Mouse (Mus musculus): Measurements from ENCODE around the gene Tmem266. TPM values are rescaled to one million over a fixed set of nuclear protein-coding genes. Genes with fewer than 3 reads are reported as not detected.

Tmem266 gene
- polyA plus RNA-seq, 1 experiment from 2014 or later: not detected

DNA sequence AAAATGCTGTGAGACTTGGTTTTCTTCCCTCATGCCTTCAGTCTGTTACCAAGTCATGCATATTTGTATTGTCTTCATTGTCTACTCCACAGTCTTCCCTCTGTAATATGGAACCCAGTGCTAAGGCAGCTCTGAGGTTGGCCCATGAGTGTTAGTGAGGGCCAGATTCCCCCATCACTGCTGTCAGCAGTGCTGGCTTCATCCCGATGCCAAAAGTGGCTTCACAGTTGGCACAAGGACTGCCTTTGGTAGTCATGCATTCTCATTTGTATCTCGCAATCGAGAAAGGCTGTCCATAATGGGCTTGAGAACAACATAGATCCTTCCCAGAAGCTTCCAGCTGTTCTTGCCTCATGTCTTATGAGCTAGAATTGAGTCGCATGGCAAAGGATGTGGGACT, 59.4 kb downstream of the Tmem266 start:
- Histone ChIP-seq H3K9ac (ENCODE audit: low read length) (no peak overlapping the region), H3K4me1 (ENCODE audit: control insufficient read depth in 2 of 2, insufficient read depth in 2 of 2, low read length in 2 of 2) (no peaks in the 10 kb centered on the region), H3K27me3 (ENCODE audit: control insufficient read depth, insufficient read depth, low read length) (no peaks in the 10 kb centered on the region), H3K4me2 (ENCODE audit: low read length) (no peak overlapping the region), H3K9me3 (ENCODE audit: control insufficient read depth, low read length) (no peaks in the 10 kb centered on the region), H3K27ac (replicated peaks in 1 of 2; ENCODE audit: control insufficient read depth in 1 of 2, insufficient read depth in 1 of 2, low read depth in 2 of 2, low read length in 2 of 2) (no peak overlapping the region), H3K36me3 (ENCODE audit: control insufficient read depth, insufficient read depth, low read length) (no peaks in the 10 kb centered on the region), H3K4me3 (ENCODE audit: control insufficient read depth in 1 of 2, insufficient read depth in 1 of 2, low read depth in 1 of 2, low read length in 2 of 2) (no peak overlapping the region)
- WGBS: 86% methylated on average over 4 of the region's 4 CpGs
- no peak for ATAC-seq (ENCODE audit: insufficient number of reproducible peaks, insufficient read depth, low FRiP score, low read depth)

DNA sequence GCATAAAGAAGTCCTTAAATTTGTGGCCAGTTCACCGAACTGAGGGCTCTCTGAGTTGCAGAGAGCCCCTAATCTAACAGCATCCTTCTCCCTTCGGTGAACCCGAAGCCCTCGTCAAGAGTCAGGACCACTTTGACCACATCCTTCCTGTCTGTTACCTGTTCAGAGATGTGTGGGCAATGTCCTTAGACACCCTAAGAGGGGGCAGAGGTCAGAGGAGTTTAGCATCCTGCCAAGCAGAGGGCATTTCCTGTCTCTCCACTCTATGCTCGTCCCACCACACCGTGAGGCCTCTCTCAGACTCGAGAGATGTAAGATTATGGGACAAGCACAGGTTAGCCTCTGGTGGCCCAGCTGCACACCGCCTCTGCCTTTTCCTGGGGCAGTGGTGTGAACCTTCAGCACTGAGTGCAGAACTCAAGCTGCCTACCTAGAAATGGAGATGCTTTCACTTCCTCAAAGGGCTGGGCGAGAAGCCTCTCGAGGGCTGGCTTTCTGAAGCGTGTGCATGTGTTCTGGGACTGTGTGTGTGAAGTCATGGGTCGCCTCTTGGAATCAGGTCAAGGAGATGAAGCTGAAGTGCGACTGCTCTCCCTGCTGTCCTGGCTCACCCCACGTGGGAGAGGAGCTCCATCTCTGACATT, 61.3 kb downstream of the Tmem266 start:
- Histone ChIP-seq H3K36me3 (ENCODE audit: control insufficient read depth, insufficient read depth, low read length) (no peaks in the 10 kb centered on the region), H3K27me3 (ENCODE audit: control insufficient read depth, insufficient read depth, low read length) (no peaks in the 10 kb centered on the region; the same call in 1 of the 2 replicates)

DNA sequence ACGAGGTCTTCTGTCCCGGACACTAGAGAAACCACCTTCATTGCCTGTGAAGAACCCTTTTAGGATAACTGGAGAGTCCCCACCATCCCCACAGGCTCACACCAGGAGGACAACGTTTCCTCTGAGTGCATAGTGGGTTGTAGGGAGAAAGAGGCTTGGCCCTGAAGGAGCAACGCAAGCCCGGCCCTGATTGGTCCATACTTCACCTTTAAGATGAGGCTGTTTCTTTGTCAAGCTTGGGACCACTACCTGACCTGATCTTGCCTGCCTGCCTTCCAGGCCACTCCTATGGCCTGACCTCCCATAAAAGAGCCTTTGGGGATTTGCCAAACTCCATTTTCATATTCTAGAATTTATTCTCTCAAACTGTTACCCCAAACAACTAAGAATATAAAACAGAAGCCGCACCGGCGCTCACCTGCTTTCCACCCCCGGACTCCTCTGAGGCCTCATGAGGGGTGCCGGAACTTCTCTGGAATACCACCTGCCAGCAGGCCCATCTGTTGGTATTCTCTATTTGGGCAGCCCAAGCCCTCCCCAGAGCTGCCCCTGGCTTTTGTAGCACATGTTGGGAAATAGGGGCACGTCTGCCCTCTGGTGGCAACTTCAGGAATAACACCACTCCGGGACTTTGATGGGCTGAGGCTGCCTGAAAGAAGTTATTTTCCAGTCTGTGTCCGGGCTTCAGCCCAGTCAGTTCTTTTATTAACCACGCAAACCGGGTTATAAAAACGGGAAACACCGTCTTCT, 65.4 kb downstream of the Tmem266 start:
- peaks cover 4% of the 10 kb centered on the region for H3K27me3 ChIP-seq (ENCODE audit: control insufficient read depth, insufficient read depth, low read length)
- H3K4me1 ChIP-seq (ENCODE audit: control insufficient read depth in 2 of 2, insufficient read depth in 2 of 2, low read length in 2 of 2): no peaks in the 10 kb centered on the region
- no peak overlapping the region for H3K4me3 ChIP-seq (ENCODE audit: control insufficient read depth in 1 of 2, insufficient read depth in 1 of 2, low read depth in 1 of 2, low read length in 2 of 2)
- no peaks in the 10 kb centered on the region for H3K36me3 ChIP-seq (ENCODE audit: control insufficient read depth, insufficient read depth, low read length)
- H3K4me2 ChIP-seq (ENCODE audit: low read length): no peak overlapping the region
- no peak overlapping the region for H3K9ac ChIP-seq (ENCODE audit: low read length)
- H3K9me3 ChIP-seq (ENCODE audit: control insufficient read depth, low read length): no peaks in the 10 kb centered on the region
- WGBS: 28% methylated on average over 17 of the region's 17 CpGs
- no peak for ATAC-seq (ENCODE audit: insufficient number of reproducible peaks, insufficient read depth, low FRiP score, low read depth)
- H3K27ac ChIP-seq (replicated peaks in 1 of 2; ENCODE audit: control insufficient read depth in 1 of 2, insufficient read depth in 1 of 2, low read depth in 2 of 2, low read length in 2 of 2): no peak overlapping the region

More for the DNA sequence above, 61.3 kb downstream of the Tmem266 start:
- no peak overlapping the region for H3K4me2 ChIP-seq (ENCODE audit: low read length)
- 71% methylated on average over 14 of the region's 14 CpGs for WGBS
- H3K27ac ChIP-seq (replicated peaks in 1 of 2; ENCODE audit: control insufficient read depth in 1 of 2, insufficient read depth in 1 of 2, low read depth in 2 of 2, low read length in 2 of 2): no peak overlapping the region
- H3K9me3 ChIP-seq (ENCODE audit: control insufficient read depth, low read length): no peaks in the 10 kb centered on the region
- H3K4me1 ChIP-seq (ENCODE audit: control insufficient read depth in 2 of 2, insufficient read depth in 2 of 2, low read length in 2 of 2): no peaks in the 10 kb centered on the region
- no peak overlapping the region for H3K4me3 ChIP-seq (ENCODE audit: control insufficient read depth in 1 of 2, insufficient read depth in 1 of 2, low read depth in 1 of 2, low read length in 2 of 2)
- no peak for ATAC-seq (ENCODE audit: insufficient number of reproducible peaks, insufficient read depth, low FRiP score, low read depth)
- no peak overlapping the region for H3K9ac ChIP-seq (ENCODE audit: low read length)

DNA sequence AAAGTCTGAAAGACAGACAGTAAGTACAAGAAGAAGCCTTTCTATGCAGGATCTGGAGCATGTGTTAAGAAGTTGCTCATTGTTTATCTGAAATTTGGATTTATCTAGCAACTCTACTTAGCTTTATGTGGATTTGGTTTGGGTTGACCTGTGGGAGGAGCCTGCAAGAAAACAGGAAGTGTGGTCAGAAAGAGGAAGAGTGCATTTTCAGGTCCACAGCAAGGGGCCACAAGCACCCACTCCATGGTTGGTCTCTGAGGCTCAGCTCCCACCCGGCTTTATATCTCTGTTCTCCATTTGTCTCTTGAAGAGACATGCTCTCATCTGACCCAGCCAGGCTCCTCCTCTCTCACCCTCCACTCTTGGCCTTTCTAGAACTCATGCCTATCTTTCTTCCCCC, 68.9 kb downstream of the Tmem266 start:
- WGBS: 33% methylated on average over 1 of the region's 1 CpGs
- Histone ChIP-seq H3K9ac (ENCODE audit: low read length) (no peak overlapping the region), H3K4me3 (ENCODE audit: control insufficient read depth in 1 of 2, insufficient read depth in 1 of 2, low read depth in 1 of 2, low read length in 2 of 2) (no peak overlapping the region), H3K27me3 (ENCODE audit: control insufficient read depth, insufficient read depth, low read length) (peaks cover 4% of the 10 kb centered on the region), H3K4me2 (ENCODE audit: low read length) (no peak overlapping the region), H3K27ac (replicated peaks in 1 of 2; ENCODE audit: control insufficient read depth in 1 of 2, insufficient read depth in 1 of 2, low read depth in 2 of 2, low read length in 2 of 2) (no peak overlapping the region), H3K36me3 (ENCODE audit: control insufficient read depth, insufficient read depth, low read length) (no peaks in the 10 kb centered on the region), H3K9me3 (ENCODE audit: control insufficient read depth, low read length) (no peaks in the 10 kb centered on the region), H3K4me1 (ENCODE audit: control insufficient read depth in 2 of 2, insufficient read depth in 2 of 2, low read length in 2 of 2) (no peaks in the 10 kb centered on the region)
- no peak for ATAC-seq (ENCODE audit: insufficient number of reproducible peaks, insufficient read depth, low FRiP score, low read depth)

- no peak overlapping the region for H3K27ac ChIP-seq (replicated peaks in 1 of 2; ENCODE audit: control insufficient read depth in 1 of 2, insufficient read depth in 1 of 2, low read depth in 2 of 2, low read length in 2 of 2)
- H3K4me3 ChIP-seq (ENCODE audit: control insufficient read depth in 1 of 2, insufficient read depth in 1 of 2, low read depth in 1 of 2, low read length in 2 of 2): no peak overlapping the region
- H3K9me3 ChIP-seq (ENCODE audit: control insufficient read depth, low read length): no peaks in the 10 kb centered on the region
- no peak overlapping the region for H3K4me2 ChIP-seq (ENCODE audit: low read length)
- 88% methylated on average over 7 of the region's 7 CpGs for WGBS
- H3K4me1 ChIP-seq (ENCODE audit: control insufficient read depth in 2 of 2, insufficient read depth in 2 of 2, low read length in 2 of 2): no peaks in the 10 kb centered on the region
- H3K27me3 ChIP-seq (ENCODE audit: control insufficient read depth, insufficient read depth, low read length): peaks cover 4% of the 10 kb centered on the region; the same call in 1 of the 2 replicates
- no peak for ATAC-seq (ENCODE audit: insufficient number of reproducible peaks, insufficient read depth, low FRiP score, low read depth)
- H3K36me3 ChIP-seq (ENCODE audit: control insufficient read depth, insufficient read depth, low read length): no peaks in the 10 kb centered on the region
- no peak overlapping the region for H3K9ac ChIP-seq (ENCODE audit: low read length)
Measured at GRCm38 (mm10) chr9:55398985-55399554, 72.4 kb downstream of the Tmem266 start.

GRCm38 (mm10) chr9:55402276-55402675, 75.6 kb downstream of the Tmem266 start:
- no peak overlapping the region for H3K9ac ChIP-seq (ENCODE audit: low read length)
- H3K27me3 ChIP-seq (ENCODE audit: control insufficient read depth, insufficient read depth, low read length): no peaks in the 10 kb centered on the region
- H3K4me1 ChIP-seq (ENCODE audit: control insufficient read depth in 2 of 2, insufficient read depth in 2 of 2, low read length in 2 of 2): no peaks in the 10 kb centered on the region
- no peak overlapping the region for H3K4me3 ChIP-seq (ENCODE audit: control insufficient read depth in 1 of 2, insufficient read depth in 1 of 2, low read depth in 1 of 2, low read length in 2 of 2)
- H3K9me3 ChIP-seq (ENCODE audit: control insufficient read depth, low read length): no peaks in the 10 kb centered on the region
- no peaks in the 10 kb centered on the region for H3K36me3 ChIP-seq (ENCODE audit: control insufficient read depth, insufficient read depth, low read length)
- WGBS: 71% methylated on average over 7 of the region's 7 CpGs
- no peak overlapping the region for H3K4me2 ChIP-seq (ENCODE audit: low read length)
- no peak for ATAC-seq (ENCODE audit: insufficient number of reproducible peaks, insufficient read depth, low FRiP score, low read depth)
- H3K27ac ChIP-seq (replicated peaks in 1 of 2; ENCODE audit: control insufficient read depth in 1 of 2, insufficient read depth in 1 of 2, low read depth in 2 of 2, low read length in 2 of 2): no peak overlapping the region

DNA sequence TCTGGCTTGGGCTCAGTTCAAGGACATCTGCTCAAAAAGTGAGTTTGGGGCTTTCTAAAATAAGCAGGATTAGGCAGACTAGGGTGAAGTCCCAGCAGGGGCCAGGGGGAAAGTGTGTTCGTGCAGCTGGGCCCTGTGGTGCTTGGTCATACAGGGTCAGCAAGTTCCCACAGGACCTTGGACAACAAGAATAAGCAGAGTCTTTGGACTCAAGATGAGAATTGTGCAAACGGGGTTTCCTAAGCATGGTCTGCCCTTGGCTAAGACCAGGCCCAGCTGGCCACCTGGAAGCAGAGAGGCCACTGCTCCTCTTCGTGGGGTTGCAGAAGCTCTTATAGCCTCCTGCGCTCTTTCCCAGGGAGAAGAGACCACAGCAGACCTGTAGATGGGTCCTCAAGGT, 77.5 kb downstream of the Tmem266 start:
- Histone ChIP-seq H3K9me3 (ENCODE audit: control insufficient read depth, low read length) (no peaks in the 10 kb centered on the region), H3K27me3 (ENCODE audit: control insufficient read depth, insufficient read depth, low read length) (peaks cover 7% of the 10 kb centered on the region; the same call in 1 of the 2 replicates), H3K9ac (ENCODE audit: low read length) (no peak overlapping the region), H3K27ac (replicated peaks in 1 of 2; ENCODE audit: control insufficient read depth in 1 of 2, insufficient read depth in 1 of 2, low read depth in 2 of 2, low read length in 2 of 2) (no peak overlapping the region), H3K36me3 (ENCODE audit: control insufficient read depth, insufficient read depth, low read length) (no peaks in the 10 kb centered on the region), H3K4me3 (ENCODE audit: control insufficient read depth in 1 of 2, insufficient read depth in 1 of 2, low read depth in 1 of 2, low read length in 2 of 2) (no peak overlapping the region), H3K4me2 (ENCODE audit: low read length) (no peak overlapping the region), H3K4me1 (ENCODE audit: control insufficient read depth in 2 of 2, insufficient read depth in 2 of 2, low read length in 2 of 2) (no peaks in the 10 kb centered on the region)
- WGBS: 84% methylated on average over 4 of the region's 4 CpGs
- no peak for ATAC-seq (ENCODE audit: insufficient number of reproducible peaks, insufficient read depth, low FRiP score, low read depth)

Measured in heart, embryonic 14.5 days (tissue).